Mouse (Mus musculus) liver, embryonic 14.5 days (tissue): Measurements from ENCODE around the gene Tmem151b. TPM values are rescaled to one million over a fixed set of nuclear protein-coding genes. Genes with fewer than 3 reads are reported as not detected.

ENCODE experiments used
- ATAC-seq: fragments of 200-750 bp; cut with Nextera tagmentation; 2 replicates; pipeline ENCODE4 v1.8.0; 2017; ENCODE audit warnings: moderate number of reproducible peaks, mild to moderate bottlenecking, moderate library complexity; ENCODE audit not compliant: insufficient read depth
- DNase-seq, 3 experiments: peaks; one replicate each; pipeline ENCODE4 v3.0.0-alpha.2; 2012 to 2013; ENCODE audit warnings: low read depth in 3 of 3, low spot score in 3 of 3
- H3K27ac ChIP-seq: fragments of 300-500 bp; sonication (generic); 2 replicates; pipeline ENCODE4 v1.5.1; 2014; ENCODE audit warnings: moderate library complexity, mild to moderate bottlenecking, control low read depth, inconsistent platforms
- H3K27me3 ChIP-seq: fragments of 300-500 bp; sonication (generic); 2 replicates; pipeline ENCODE4 v1.6.1; 2014; ENCODE audit warnings: mild to moderate bottlenecking, low read length, moderate library complexity; ENCODE audit not compliant: control insufficient read depth, insufficient read depth
- H3K36me3 ChIP-seq: fragments of 300-500 bp; sonication (generic); replicated peaks from 2 replicates; pipeline ENCODE4 v1.6.1; 2014; ENCODE audit warnings: low read depth; ENCODE audit not compliant: control insufficient read depth, insufficient read depth
- H3K4me1 ChIP-seq, 2 experiments: fragments of 200-500 bp in 1 of 2; fragments of 300-500 bp in 1 of 2; sonication (generic) in 1 of 2; replicated peaks; 2 replicates each; pipeline ENCODE4 v1.6.1; 2012 to 2014; ENCODE audit warnings: antibody characterized with exemption in 1 of 2, inconsistent platforms in 1 of 2, low read length in 1 of 2; ENCODE audit not compliant: control insufficient read depth in 2 of 2, insufficient read depth in 2 of 2
- H3K4me2 ChIP-seq: fragments of 300-500 bp; sonication (generic); 2 replicates; pipeline ENCODE4 v1.6.1; 2014; ENCODE audit warnings: low read depth, mild to moderate bottlenecking, control low read depth, moderate library complexity
- H3K4me3 ChIP-seq, 2 experiments: fragments of 200-500 bp in 1 of 2; fragments of 300-500 bp in 1 of 2; sonication (generic) in 1 of 2; 2 replicates each; pipeline ENCODE4 v1.5.1; 2012 to 2014; ENCODE audit warnings: low read depth in 2 of 2, low read length in 2 of 2, mild to moderate bottlenecking in 2 of 2, control low read depth in 1 of 2, inconsistent platforms in 1 of 2, moderate library complexity in 1 of 2; ENCODE audit not compliant: insufficient read depth in 1 of 2
- H3K9ac ChIP-seq: fragments of 300-500 bp; sonication (generic); replicated peaks from 2 replicates; pipeline ENCODE4 v1.6.1; 2014; ENCODE audit warnings: mild to moderate bottlenecking, control low read depth, moderate library complexity
- H3K9me3 ChIP-seq: fragments of 300-500 bp; sonication (generic); 2 replicates; pipeline ENCODE4 v1.6.1; 2016; ENCODE audit warnings: low read length, mixed read lengths; ENCODE audit not compliant: control insufficient read depth
- CTCF ChIP-seq: IDR thresholded peaks from 2 replicates; pipeline ENCODE4 v1.5.1; 2016; ENCODE audit warnings: antibody characterized with exemption, low read depth, control low read depth
- EP300 ChIP-seq: IDR thresholded peaks from 2 replicates; pipeline ENCODE4 v1.6.1; 2016; ENCODE audit warnings: antibody characterized with exemption, low read depth
- WGBS: fragments of 180-500 bp; shearing (Covaris S2); extraction: QIAGEN DNeasy Blood & Tissue Kit; methylation state at CpG from one replicate; pipeline ENCODE4 v1.1.7; 2014; ENCODE audit not compliant: insufficient replicate concordance; 5-methylcytosine and 5-hydroxymethylcytosine counted together
- polyA plus RNA-seq, 2 experiments: library from polyadenylated mRNA; depleted of rRNA in 1 of 2; stranded (reverse) in 1 of 2; unstranded in 1 of 2; fragments of >200 nt; fragmentation: Nextera tagmentation in 1 of 2; extraction: Ambion mirVana in 1 of 2; gene quantifications; 2 replicates each; pipeline versions ENCODE4 v1.2.1 to v1.2.3; 2012 to 2014

The Tmem151b gene
- polyA plus RNA-seq, 2 experiments, result 0.08 TPM; not detected in 1

DNA sequence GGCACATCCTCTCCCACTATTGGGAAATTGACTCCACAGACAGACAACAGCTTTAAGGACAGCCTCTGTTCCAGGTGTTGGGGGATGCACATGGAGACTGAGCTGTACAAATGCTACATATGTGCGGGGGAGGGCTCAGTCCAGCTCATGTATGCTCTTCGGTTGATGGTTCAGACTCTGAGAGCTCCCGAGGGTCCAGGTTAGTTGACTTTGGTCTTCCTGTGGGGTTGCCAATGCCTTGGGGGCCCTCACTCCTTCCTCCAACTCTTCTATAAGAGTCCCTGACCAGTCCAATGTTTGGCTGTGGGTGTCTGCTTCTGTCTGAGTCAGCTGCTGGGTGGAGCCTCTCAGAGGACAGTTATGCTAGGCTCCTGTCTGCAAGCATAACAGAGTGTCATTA, 3.6 kb upstream of the Tmem151b start:
- no peak for ATAC-seq
- 66% methylated on average over 3 of the region's 3 CpGs for WGBS
- no peak for DNase-seq
- no peaks in the 10 kb centered on the region for H3K9me3 ChIP-seq
- peaks cover 51% of the 10 kb centered on the region for H3K27me3 ChIP-seq
- H3K4me2 ChIP-seq, result no peak overlapping the region
- no peak overlapping the region for H3K4me3 ChIP-seq
- H3K36me3 ChIP-seq, result no peaks in the 10 kb centered on the region
- H3K4me1 ChIP-seq, result peaks cover 0 to 13% of the 10 kb centered on the region in 2 experiments; a peak in 3 of 4 replicates
- no peak overlapping the region for H3K9ac ChIP-seq
- no peak overlapping the region for H3K27ac ChIP-seq
- TF ChIP-seq EP300, result no peak
- no peak for TF ChIP-seq CTCF

DNA sequence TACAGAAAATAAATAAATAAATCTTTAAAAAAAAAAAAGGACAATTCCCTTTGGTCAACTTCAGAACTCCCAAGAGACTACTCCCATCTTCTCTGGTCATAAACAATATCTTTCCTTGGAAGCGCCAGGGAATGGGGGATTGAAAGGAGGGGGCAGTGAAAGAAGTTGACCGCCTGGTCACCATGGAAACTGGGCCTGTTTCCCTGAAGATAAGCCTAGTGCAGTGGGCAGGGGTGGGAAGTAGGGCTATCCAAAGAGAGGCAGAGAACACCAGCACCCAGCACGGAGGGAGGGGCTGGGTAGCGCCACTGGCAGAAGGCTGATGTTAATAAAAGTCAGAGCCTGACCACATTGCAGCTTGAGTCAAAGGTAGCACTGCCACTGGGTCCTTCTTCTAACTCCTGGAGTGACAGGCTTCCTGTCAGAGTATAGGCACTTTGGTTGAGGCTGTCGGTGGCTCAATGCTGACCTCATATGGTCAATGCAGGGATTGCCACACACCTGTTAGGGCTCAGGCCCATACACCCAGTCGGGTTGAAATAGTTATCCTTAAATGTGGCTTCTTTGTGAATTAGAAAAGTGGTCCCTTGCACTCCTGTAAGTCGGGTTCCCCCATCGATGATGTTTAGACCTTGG, 2.5 kb upstream of the Tmem151b start:
- no peak overlapping the region for H3K4me3 ChIP-seq
- no peaks in the 10 kb centered on the region for H3K36me3 ChIP-seq
- no peak for ATAC-seq
- H3K9me3 ChIP-seq, result no peaks in the 10 kb centered on the region
- H3K27ac ChIP-seq, result no peak overlapping the region
- no peak overlapping the region for H3K9ac ChIP-seq
- WGBS, result 3% methylated on average over 8 of the region's 8 CpGs
- H3K4me1 ChIP-seq, result peaks cover 0 to 13% of the 10 kb centered on the region in 2 experiments; a peak in 3 of 4 replicates
- DNase-seq, result peak in 2 of 3 experiments; percentile 34 to 51
- H3K4me2 ChIP-seq, result no peak overlapping the region
- TF ChIP-seq EP300 (no peak), CTCF (peak; percentile 90)
- peaks cover 60% of the 10 kb centered on the region for H3K27me3 ChIP-seq

DNA sequence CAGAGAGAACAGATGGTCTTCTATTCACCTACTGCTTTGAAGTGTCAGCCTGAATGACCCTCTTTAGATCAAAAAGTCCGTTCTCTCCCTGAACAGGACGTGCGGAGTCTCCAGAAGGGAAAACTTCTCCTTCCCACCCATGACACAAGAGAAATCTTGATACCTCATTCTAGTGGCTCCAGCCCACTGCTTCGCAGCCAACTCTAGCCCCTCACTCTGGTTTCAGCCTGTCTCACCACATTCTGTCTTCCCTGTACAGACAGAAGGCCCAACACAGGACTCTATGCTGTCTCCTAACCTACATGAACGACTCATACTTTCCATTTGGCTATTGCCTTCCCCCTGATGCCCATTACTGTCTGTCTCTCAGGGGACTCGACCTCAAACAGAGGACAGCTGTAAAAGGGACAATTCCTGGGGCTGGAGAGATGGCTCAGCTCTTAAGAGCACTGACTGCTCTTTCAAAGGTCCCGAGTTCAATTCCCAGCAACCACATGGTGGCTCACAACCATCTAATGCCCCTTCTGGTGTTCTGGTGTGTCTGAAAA, 1.8 kb upstream of the Tmem151b start:
- H3K4me1 ChIP-seq, result peaks cover 0 to 7% of the 10 kb centered on the region in 2 experiments; a peak in 2 of 4 replicates
- no peak for DNase-seq
- H3K36me3 ChIP-seq, result no peaks in the 10 kb centered on the region
- no peak for ATAC-seq
- no peak overlapping the region for H3K9ac ChIP-seq
- no peaks in the 10 kb centered on the region for H3K9me3 ChIP-seq
- no peak for TF ChIP-seq EP300
- TF ChIP-seq CTCF, result no peak
- no peak overlapping the region for H3K4me2 ChIP-seq
- peaks cover 60% of the 10 kb centered on the region for H3K27me3 ChIP-seq
- WGBS, result 47% methylated on average over 7 of the region's 7 CpGs
- H3K4me3 ChIP-seq, result no peak overlapping the region
- H3K27ac ChIP-seq, result no peak overlapping the region

DNA sequence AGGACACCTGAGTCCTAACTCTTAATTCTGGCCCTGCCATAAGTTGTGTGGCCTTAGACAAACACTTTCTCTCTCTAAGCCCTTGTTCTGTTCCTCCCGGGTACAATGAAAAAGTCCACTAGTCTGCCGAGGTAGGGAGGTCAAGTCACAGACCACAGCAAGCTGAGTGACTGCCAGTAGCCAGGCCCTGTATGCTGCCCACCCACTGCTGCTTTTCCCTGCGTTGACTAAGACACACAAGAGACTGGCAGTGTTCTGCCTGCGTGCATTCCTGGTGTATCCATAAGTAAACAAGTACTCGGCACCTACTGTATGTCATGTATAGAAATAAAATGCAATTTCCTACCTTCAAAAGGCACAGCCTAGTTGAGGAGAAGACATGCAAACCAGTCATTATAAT, 776 bp upstream of the Tmem151b start:
- DNase-seq (no peak), ATAC-seq (no peak)
- no peak overlapping the region for H3K9ac ChIP-seq
- 33% methylated on average over 5 of the region's 5 CpGs for WGBS
- H3K4me2 ChIP-seq, result no peak overlapping the region
- no peaks in the 10 kb centered on the region for H3K36me3 ChIP-seq
- no peak overlapping the region for H3K27ac ChIP-seq
- no peak overlapping the region for H3K4me3 ChIP-seq
- H3K9me3 ChIP-seq, result no peaks in the 10 kb centered on the region
- H3K4me1 ChIP-seq, result peaks cover 0 to 6% of the 10 kb centered on the region in 2 experiments; a peak in 1 of 4 replicates
- H3K27me3 ChIP-seq, result peaks cover 64% of the 10 kb centered on the region
- no peak for TF ChIP-seq CTCF
- no peak for TF ChIP-seq EP300
